Mouse (Mus musculus) cerebellum, adult 11-12 months (tissue): ENCODE results near the gene Scd2.
"Not testable (repeated sequence)": the region's sequence is repeated elsewhere in the genome, so short reads cannot be mapped to it uniquely, and the experiment has no call there.

Source experiments
- DNase-seq: peaks from one replicate; pipeline ENCODE4 v3.0.0; 2022

Scd2 gene

DNA sequence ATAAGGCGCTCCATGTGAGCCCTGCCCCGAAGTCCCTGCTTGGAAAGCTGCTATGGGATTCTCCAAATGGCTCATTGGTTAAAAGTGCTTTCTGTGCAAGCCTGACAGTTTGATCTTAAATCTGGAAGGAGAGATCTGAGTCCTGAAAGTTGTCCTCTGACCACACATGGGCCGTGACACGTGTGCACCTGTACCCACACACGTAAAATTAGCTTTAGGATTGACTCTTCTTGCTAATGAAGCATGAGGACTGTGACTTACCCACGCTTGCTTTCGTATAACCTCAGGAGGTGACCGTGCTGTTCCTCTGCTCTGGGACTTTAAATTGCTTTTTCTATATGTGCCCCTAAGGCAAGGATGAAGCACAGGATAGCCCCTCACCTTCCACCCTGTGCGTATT lies 5.6 kb downstream of the Scd2 start:
- no peak for DNase-seq

DNA sequence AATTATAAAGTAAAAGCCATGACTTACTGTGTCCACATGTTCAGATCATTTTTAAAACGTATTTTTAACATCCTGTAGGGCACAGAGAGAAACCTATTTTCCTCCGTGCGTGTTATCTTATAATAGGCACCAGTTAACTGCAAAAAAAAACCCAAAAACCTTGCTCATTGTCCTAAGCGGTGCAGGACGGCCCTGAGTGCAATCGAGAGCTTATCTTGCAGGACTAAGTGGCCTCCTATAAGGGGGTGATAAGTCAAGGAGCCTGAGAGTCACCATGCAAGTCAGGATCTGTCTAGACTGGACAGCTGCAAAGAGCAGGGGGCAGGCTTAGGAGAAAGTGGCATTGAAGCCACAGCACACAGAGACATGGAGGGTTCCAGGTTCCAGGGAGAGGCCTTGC lies 6.4 kb downstream of the Scd2 start:
- DNase-seq, result no peak

GRCm38 (mm10) chr19:44300520-44300919 lies 7.0 kb downstream of the Scd2 start:
- DNase-seq, result no peak

DNA sequence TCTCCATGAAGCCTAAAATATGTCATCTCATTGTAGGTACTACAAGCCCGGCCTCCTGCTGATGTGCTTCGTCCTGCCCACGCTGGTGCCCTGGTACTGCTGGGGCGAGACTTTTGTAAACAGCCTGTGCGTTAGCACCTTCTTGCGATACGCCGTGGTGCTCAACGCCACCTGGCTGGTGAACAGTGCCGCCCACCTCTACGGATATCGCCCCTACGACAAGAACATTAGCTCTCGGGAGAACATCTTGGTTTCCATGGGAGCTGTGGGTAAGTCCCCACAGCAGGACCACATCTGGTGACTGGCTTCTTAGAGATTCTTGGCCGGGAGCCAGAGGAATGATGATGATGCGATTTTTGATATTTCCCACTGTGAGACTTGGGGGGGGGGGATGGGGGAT lies 7.7 kb downstream of the Scd2 start:
- no peak for DNase-seq

DNA sequence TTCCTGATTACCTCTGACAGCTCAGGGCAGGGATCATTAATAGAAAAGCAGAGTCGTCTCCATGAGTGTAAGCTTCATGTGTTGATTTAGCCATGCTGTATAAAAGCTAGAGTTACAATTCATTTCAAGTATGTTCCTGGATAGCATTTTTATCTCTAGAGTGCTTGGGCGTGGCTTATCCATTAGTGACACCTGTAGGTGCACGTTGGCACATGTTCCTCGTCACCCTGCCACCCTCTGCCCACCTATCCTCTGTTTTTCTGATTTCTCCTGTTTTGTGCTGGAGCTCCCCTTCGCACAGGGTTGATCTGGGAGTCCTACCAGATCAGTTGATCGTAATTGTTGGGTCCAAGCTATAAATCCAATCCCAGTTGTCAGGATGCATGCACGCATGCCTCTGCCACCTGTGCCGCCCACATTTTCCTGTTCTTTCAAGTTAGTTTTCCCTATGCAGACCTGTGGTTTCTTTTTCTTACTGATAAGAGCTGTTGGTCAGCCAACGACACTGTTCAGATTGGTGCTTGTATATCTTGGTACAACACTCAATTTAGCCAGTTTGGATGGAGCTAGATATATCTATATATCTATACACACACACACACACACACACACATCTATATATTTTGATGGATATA lies 8.3 kb downstream of the Scd2 start:
- no peak for DNase-seq

GRCm38 (mm10) chr19:44302901-44303300 lies 9.4 kb downstream of the Scd2 start:
- DNase-seq, result no peak

DNA sequence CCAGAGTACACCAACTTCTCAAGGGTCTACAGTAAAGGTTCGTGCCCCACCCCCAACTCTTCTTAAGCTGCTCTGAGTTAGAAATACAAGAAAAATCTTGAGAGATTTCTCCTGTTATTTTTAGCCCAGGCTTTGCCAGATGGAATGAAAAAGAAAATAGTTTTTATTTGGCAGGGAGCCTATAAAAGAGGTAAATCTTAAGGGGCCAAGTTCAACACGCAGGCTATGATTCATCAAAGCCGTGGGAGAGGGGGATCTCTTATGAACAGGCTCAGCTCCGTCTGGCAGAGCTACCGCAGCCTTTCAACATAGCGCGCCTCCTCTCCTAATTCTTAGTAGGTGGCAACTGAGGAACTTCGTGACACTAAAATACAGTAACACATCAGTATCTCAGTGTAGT lies 10.0 kb downstream of the Scd2 start:
- DNase-seq, result no peak

DNA sequence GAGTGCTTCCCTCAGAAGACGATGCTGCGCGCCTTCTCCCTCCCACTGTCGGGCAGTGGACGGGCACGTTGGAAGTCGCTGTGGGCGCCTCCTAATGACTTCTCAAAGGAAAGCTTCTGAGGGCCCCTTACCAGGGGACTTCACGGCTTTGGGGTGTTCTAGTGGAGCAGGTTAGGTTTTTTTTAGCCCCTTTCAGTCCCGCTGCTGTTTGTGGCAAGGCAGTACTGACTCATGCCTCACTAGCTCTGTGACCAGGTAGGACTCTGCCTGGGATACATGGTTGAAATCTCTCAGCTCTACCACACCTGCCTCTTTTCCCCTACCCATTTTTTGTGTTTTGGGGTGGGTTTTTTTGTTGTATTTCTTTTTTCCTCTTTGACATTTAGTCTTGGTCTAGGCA lies 10.9 kb downstream of the Scd2 start:
- no peak for DNase-seq

DNA sequence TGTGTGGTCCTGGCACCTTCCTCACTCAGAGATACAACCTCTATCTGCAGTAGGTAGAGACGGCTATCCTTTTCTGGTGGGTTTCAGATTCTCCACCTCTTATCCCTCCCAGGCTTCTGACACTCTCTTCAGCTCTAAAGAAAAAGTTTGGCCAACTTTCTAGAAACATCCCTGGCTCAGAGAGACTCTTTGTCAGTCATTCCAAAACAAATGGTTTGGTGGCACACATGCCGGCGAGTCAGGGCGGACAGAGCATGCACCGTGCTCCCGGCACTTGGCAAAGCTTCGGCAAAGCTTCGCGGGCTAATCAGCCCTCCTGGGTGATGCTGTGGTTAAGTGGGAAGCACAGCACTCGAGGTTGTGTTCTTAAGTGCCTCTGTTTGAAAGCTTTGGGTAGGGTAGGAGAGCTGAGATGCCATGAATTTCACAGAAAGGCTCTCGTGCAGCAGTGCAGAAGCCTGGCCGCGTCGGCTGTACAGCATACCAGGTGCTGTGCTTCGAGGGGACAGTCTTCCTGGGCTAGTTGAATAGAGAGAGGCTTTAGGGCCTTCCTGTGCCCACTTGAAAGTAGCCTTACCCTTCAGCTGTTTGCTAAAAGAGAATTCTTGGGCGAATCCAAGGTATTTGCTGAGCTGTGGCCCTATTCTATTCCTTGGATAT lies 11.5 kb downstream of the Scd2 start:
- DNase-seq, result no peak

GRCm38 (mm10) chr19:44305701-44306100 lies 12.2 kb downstream of the Scd2 start:
- DNase-seq, result no peak

- DNase-seq, result no peak
Measured at GRCm38 (mm10) chr19:44306171-44306570, 12.7 kb downstream of the Scd2 start.

DNA sequence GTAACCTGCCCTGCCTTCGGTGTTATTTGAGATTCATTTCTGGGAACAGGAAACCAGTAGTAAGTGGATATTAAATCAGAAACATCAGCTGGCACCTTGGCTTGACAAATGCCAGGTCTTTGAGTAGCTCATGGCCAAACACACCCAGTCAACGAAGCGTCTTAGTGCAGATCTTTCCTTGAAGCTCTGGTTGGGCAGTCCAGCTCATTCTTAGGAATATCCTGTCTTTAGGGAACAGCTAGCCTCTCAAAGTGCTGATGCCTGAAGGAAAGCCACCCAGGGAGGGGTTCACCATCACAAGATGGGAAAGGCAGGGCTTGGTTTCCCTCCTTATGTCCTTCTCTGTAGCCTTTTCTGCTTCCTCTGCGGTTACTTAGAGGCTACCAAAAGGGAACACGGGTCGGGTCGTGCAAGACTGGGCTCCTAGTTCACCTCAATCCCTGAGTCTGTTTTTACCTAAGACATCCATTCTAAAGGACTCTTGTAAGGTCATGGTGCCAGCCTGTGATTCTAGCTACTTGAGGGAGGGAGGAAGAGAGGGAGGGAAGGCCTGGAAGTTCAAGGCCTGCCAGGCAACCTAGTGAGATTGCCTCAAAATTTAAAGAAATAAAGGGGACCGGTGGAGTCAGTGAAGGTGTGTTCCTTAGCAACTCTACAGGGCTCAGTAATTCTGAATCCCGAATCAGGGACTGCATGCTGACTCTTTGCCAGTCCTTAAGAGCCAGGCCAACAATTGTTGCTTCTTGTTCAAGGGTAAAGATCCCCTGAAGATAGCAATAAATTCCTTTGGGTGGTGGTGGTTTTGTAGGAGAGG lies 13.8 kb downstream of the Scd2 start:
- DNase-seq, result no peak

DNA sequence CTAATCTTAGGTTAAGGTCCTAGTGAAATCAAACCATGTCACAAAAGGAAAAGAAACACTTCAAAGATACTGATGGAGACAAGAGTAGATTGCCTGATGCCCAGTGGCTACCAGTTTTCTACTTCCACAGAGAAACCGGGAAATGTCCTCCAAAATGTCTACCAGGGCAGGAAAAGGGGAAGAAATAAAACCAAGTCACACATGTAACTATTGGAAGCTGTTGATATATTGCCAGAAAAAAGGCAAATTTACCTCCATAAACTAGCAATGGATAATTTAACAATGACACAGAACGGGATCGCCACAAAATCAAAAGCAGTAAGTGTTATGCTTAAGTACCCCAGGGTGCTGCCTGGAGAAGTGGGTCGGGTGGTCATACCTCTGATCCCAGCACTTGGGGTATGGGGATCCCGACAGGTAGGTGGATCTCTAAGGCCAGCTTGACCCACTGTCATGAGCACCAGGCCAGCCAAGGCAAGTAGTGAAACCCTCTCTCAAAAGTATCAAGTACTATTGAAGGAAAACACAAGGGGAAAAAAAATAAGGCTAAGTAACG lies 14.5 kb downstream of the Scd2 start:
- DNase-seq, result no peak

DNA sequence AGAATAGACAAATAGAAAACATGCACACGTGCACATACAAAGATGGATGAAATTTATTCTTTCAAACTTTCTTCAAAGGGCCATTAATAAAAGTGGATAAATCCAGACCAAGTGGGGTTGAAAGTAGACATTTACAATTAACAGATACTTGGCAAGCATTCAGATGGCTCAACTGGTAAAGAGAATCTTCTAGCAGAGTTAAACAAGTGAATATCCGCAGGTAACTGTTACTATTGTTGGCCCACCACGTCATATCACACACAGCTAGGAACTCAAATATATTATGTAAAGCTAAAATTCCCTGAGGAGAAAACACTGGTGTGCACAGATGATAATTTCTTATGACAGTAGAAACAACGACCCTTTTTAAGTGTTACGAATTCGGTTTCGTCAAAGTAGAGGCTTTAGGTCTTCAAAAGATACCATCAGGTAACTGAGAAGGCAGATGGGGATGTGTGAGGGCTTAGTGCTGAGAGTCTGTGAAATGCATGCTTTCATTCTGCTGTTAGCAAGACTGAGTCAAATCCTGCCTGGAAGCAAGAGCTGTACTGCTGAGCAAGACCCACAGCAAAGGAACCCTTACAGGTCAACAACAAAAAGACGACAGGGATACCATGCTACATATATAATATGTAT lies 15.3 kb downstream of the Scd2 start:
- no peak for DNase-seq

GRCm38 (mm10) chr19:44309351-44310154 lies 16.1 kb downstream of the Scd2 start:
- no peak for DNase-seq

GRCm38 (mm10) chr19:44310155-44310575 lies 16.7 kb downstream of the Scd2 start:
- not testable (repeated sequence) for DNase-seq

GRCm38 (mm10) chr19:44310814-44311213 lies 17.3 kb downstream of the Scd2 start:
- no peak for DNase-seq

- no peak for DNase-seq
Measured at GRCm38 (mm10) chr19:44311306-44312006, 18.0 kb downstream of the Scd2 start.

- DNase-seq, result peak; percentile 56
Measured at GRCm38 (mm10) chr19:44312007-44312360, 18.5 kb downstream of the Scd2 start.

DNA sequence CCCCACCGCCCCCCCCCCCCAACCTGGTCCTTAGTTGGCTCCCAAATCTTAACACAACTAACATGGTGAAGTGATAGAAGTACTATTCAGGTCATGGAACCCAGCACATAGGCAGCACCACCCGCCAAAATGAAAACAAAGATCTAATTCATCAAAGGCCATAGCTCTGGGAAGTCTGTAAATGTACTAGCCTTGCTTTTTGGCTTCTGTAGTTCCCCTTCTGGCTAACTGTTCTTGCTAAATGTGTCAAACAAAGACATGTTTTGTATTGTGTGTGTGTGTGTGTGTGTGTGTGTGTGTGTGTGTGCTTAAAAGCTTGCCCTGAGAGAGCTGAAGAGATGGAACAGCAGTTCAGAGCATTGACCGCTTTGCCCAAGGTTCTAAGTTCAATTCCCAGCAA lies 19.6 kb downstream of the Scd2 start:
- DNase-seq, result no peak

DNA sequence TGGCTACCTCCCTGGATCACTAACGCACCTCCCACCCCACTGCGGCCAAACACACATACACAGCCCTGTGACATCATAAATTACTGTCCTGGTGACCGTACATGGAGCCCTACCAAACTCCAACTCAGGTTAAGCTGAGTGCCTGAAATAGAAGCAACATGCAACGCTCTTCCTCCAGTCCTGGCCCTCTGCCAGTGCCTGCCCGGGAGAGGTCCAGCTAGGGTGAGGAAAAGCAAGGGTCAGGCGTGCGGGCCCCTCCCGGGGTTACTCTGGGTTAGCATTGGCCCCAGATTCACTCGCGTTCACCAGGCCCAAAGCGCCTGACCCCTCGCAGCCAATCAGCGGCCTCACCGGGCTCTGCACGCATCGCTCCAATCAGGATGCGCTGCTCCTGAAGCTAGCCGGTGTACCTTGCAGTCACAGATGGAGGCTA lies 20.9 kb downstream of the Scd2 start:
- peak; percentile 96 for DNase-seq
